Comparison of ENCODE assay signal across 25 mouse cellular contexts in genomic region chr5:5618329-5618728, GRCm38 (mm10). TPM values are rescaled to one million over a fixed set of nuclear protein-coding genes. Genes with fewer than 3 reads are reported as not detected.
DNase-seq lines count a peak whose midpoint lies in the region; ATAC-seq and TF ChIP-seq lines count a peak whose summit lies in the region.
"Had no signal": no experiment of that assay in that cellular context is flagged by ENCODE, and none has a peak within 500 bp of the region (broad histone marks: within the 10 kb centered on the region; RNA-seq: fewer than 3 reads in every experiment).

No protein-coding gene starts in this region.

- no peak overlapping the region for H3K27ac ChIP-seq in limb, embryonic 14.5 days (replicated peaks; ENCODE audit: low read depth, low read length)
- H3K27ac ChIP-seq in limb, embryonic 10.5 days: no peak overlapping the region
- H3K27ac ChIP-seq: forebrain, embryonic 12.5 days; heart, adult 2 months; hindbrain, embryonic 15.5 days had no signal

- no peak overlapping the region for H3K4me3 ChIP-seq in limb, embryonic 14.5 days (replicated peaks; ENCODE audit: low read length)
- no peak overlapping the region for H3K4me3 ChIP-seq in limb, embryonic 10.5 days
- H3K4me3 ChIP-seq in C2C12 (ENCODE audit: insufficient read depth, poor library complexity, severe bottlenecking): no peak overlapping the region
- H3K4me3 ChIP-seq in myocyte: no peak overlapping the region
- H3K4me3 ChIP-seq: forebrain, embryonic 12.5 days; heart, adult 2 months; heart, embryonic 12.5 days; hindbrain, embryonic 15.5 days had no signal

- H3K79me3 ChIP-seq in C2C12 (ENCODE audit: low read depth): no peaks in the 10 kb centered on the region

- H3K27me3 ChIP-seq in limb, embryonic 14.5 days (ENCODE audit: control insufficient read depth, insufficient read depth, low read length): no peaks in the 10 kb centered on the region
- no peaks in the 10 kb centered on the region for H3K27me3 ChIP-seq in limb, embryonic 10.5 days (ENCODE audit: low read depth, poor library complexity, severe bottlenecking)
- H3K27me3 ChIP-seq in C2C12 (ENCODE audit: control insufficient read depth, insufficient read depth, insufficient read length): no peaks in the 10 kb centered on the region
- H3K27me3 ChIP-seq in myocyte (ENCODE audit: control insufficient read depth, insufficient read depth, insufficient read length): no peaks in the 10 kb centered on the region
- H3K27me3 ChIP-seq: forebrain, embryonic 12.5 days; heart, embryonic 12.5 days; hindbrain, embryonic 15.5 days; Patski had no signal

- no peak for TF ChIP-seq POLR2A in limb, embryonic 14.5 days (IDR thresholded peaks at IDR 0.05; ENCODE audit: borderline replicate concordance, extremely low read depth, insufficient read depth, insufficient read length)
- TF ChIP-seq POLR2A in myocyte (IDR thresholded peaks at IDR 0.05; ENCODE audit: insufficient read length, low read depth): peak; percentile 56

- DNase-seq in limb, embryonic 14.5 days (ENCODE audit: low spot score): no peak
- DNase-seq in limb, embryonic 10.5 days (ENCODE audit: low spot score): no peak
- DNase-seq in MN1 (ENCODE audit: low spot score): peak; percentile 84
- DNase-seq in left cerebral cortex, adult 18-20 months (ENCODE audit: low spot score in 2 of 2): no peak
- DNase-seq in urinary bladder, adult 18-20 months (ENCODE audit: low spot score in 2 of 2): no peak
- DNase-seq: adrenal gland, adult 8-10 months; B cell, adult 2 months; cerebellum, adult 11 months; cerebellum, adult 9-10 months; cerebellum, postnatal 25 days; forebrain, postnatal 0 days; gastrocnemius, postnatal 14 days; heart, adult 2 months; kidney, adult 8-10 months had no signal

- H3K4me2 ChIP-seq in limb, embryonic 14.5 days (replicated peaks; ENCODE audit: low read depth, low read length, severe bottlenecking): no peak overlapping the region
- peak overlapping the region; percentile 56 for H3K4me2 ChIP-seq in myocyte (ENCODE audit: low read depth)
- H3K4me2 ChIP-seq: forebrain, embryonic 12.5 days; heart, embryonic 12.5 days; hindbrain, embryonic 15.5 days had no signal

- peak; percentile 26; the same call in 1 of the 2 replicates for ATAC-seq in limb, embryonic 14.5 days (ENCODE audit: low FRiP score, low read depth)
- ATAC-seq: activated CD4-positive, CD25-positive, alpha-beta regulatory T cell, adult 4 months; forebrain, postnatal 0 days; inflammation-experienced regulatory T-cells, adult 6 months; intestine, postnatal 0 days; Patski had no signal

- H3ac ChIP-seq in C2C12 (ENCODE audit: control insufficient read depth, insufficient read length, low read depth) (no peak overlapping the region), myocyte (ENCODE audit: control insufficient read depth, insufficient read length) (no peak overlapping the region)

- H3K79me2 ChIP-seq in C2C12 (ENCODE audit: control insufficient read depth, insufficient read depth) (no peaks in the 10 kb centered on the region), myocyte (ENCODE audit: control insufficient read depth, insufficient read depth) (no peaks in the 10 kb centered on the region)

- 68% methylated on average over 4 of the region's 4 CpGs for WGBS in limb, embryonic 14.5 days
- WGBS in limb, embryonic 10.5 days: 70% methylated on average over 4 of the region's 4 CpGs

- TF ChIP-seq CTCF in C2C12 (IDR thresholded peaks at IDR 0.05; ENCODE audit: control insufficient read depth, insufficient read depth, insufficient read length): no peak

- no peaks in the 10 kb centered on the region for H3K9me3 ChIP-seq in limb, embryonic 14.5 days (ENCODE audit: control insufficient read depth, low read length)
- no peaks in the 10 kb centered on the region for H3K9me3 ChIP-seq in limb, embryonic 10.5 days (replicated peaks)
- H3K9me3 ChIP-seq: forebrain, embryonic 12.5 days; heart, embryonic 12.5 days; hindbrain, embryonic 15.5 days had no signal

- H3K9ac ChIP-seq in limb, embryonic 14.5 days (ENCODE audit: low read depth, low read length, severe bottlenecking): no peak overlapping the region
- H3K9ac ChIP-seq: forebrain, embryonic 12.5 days; forebrain, postnatal 0 days; heart, embryonic 12.5 days; hindbrain, embryonic 15.5 days had no signal

- no peaks in the 10 kb centered on the region for H3K36me3 ChIP-seq in limb, embryonic 14.5 days (ENCODE audit: control insufficient read depth, insufficient read depth, low read length)
- no peaks in the 10 kb centered on the region for H3K36me3 ChIP-seq in limb, embryonic 10.5 days
- H3K36me3 ChIP-seq in C2C12 (ENCODE audit: control insufficient read depth, insufficient read depth) (peaks cover 10% of the 10 kb centered on the region), myocyte (ENCODE audit: control insufficient read depth, insufficient read depth) (no peaks in the 10 kb centered on the region)
- H3K36me3 ChIP-seq: forebrain, embryonic 12.5 days; heart, embryonic 12.5 days; hindbrain, embryonic 15.5 days had no signal

- no peaks in the 10 kb centered on the region for H3K4me1 ChIP-seq in limb, embryonic 14.5 days (ENCODE audit: control insufficient read depth, insufficient read depth, low read length)
- no peaks in the 10 kb centered on the region for H3K4me1 ChIP-seq in limb, embryonic 10.5 days
- H3K4me1 ChIP-seq: forebrain, embryonic 12.5 days; heart, embryonic 12.5 days; hindbrain, embryonic 15.5 days had no signal

TF ChIP-seq in C2C12, 6 proteins besides CTCF, POLR2A, EP300 and RAD21:
- no peak for TF ChIP-seq FOSL1 (IDR thresholded peaks at IDR 0.05; ENCODE audit: insufficient read depth, low read length, poor library complexity, severe bottlenecking)
- peak; percentile 90 for TF ChIP-seq MYOD1 (IDR thresholded peaks at IDR 0.05; ENCODE audit: control insufficient read depth, insufficient read length, low read depth)

TF ChIP-seq in myocyte, 11 proteins besides CTCF, POLR2A, EP300 and RAD21:
- no peak for TF ChIP-seq E2F4 (IDR thresholded peaks at IDR 0.05; ENCODE audit: insufficient read depth)
- peak; percentile 14 for TF ChIP-seq USF1 (IDR thresholded peaks at IDR 0.05; ENCODE audit: low read depth)
- peak; percentile 98 for TF ChIP-seq CEBPB (IDR thresholded peaks at IDR 0.05; ENCODE audit: insufficient read depth, poor library complexity, severe bottlenecking)
- peak; percentile 63 for TF ChIP-seq TCF3 (IDR thresholded peaks at IDR 0.05; ENCODE audit: insufficient read length, low read depth)
- TF ChIP-seq TCF12 (IDR thresholded peaks at IDR 0.05; ENCODE audit: insufficient read depth, poor library complexity, severe bottlenecking): peak; percentile 77
- TF ChIP-seq REST (IDR thresholded peaks at IDR 0.05; ENCODE audit: insufficient read depth, insufficient read length): no peak
- peak; percentile 91 to 99 (median 98) for TF ChIP-seq MYOD1 (IDR thresholded peaks at IDR 0.05; ENCODE audit: control insufficient read depth in 1 of 3, insufficient read length in 2 of 3, low read depth in 2 of 3)
- TF ChIP-seq MYOG (IDR thresholded peaks at IDR 0.05; ENCODE audit: control insufficient read depth in 1 of 3, insufficient read depth in 1 of 3, insufficient read length in 2 of 3, low read depth in 2 of 3): peak; percentile 11 to 65 (median 26)
- peak; percentile 64 for TF ChIP-seq POLR2AphosphoS2 (IDR thresholded peaks at IDR 0.05; ENCODE audit: insufficient read length, low read depth)
- peak; percentile 49 for TF ChIP-seq MAX (IDR thresholded peaks at IDR 0.05; ENCODE audit: low read depth)
- TF ChIP-seq SRF (IDR thresholded peaks at IDR 0.05; ENCODE audit: control insufficient read depth, insufficient read length, low read depth): no peak

RNA-seq across cellular contexts. Expression of gene Gm8773, which starts 44.7 kb away (rescaled TPM):
- 0.69 and 0.77 TPM in 2 replicates for polyA plus RNA-seq in limb, embryonic 14.5 days (2012; rRNA removed)
- polyA plus RNA-seq in limb, embryonic 14.5 days (2014; fragmentation: Nextera tagmentation; extraction: Ambion mirVana): 1.1 and 1.4 TPM in 2 replicates
- 0.11 and 0.19 TPM in 2 replicates for polyA plus RNA-seq in limb, embryonic 10.5 days (2016; fragmentation: Nextera tagmentation; extraction: Ambion mirVana)
- polyA plus RNA-seq in C2C12 (2012; fragmentation: generic; extraction: Trizol) (0.67 TPM), myocyte (2012; fragmentation: generic; extraction: Trizol) (0.44 TPM)
- not detected for total RNA-seq in left cerebral cortex, adult 18-20 months (2021)
- total RNA-seq: adrenal gland, adult 8-10 months; gastrocnemius, adult 18-20 months; gastrocnemius, postnatal 14 days; heart, adult 2 months; heart, postnatal 25 days had no signal
- polyA plus RNA-seq: activated CD4-positive, CD25-positive, alpha-beta regulatory T cell, adult 4 months had no signal

RNA-seq across cellular contexts. Expression of gene Cfap69, which starts 45.7 kb away (rescaled TPM):
- 2.4 and 3.8 TPM in 2 replicates for polyA plus RNA-seq in limb, embryonic 14.5 days (2012; rRNA removed)
- 2.6 and 3.1 TPM in 2 replicates for polyA plus RNA-seq in limb, embryonic 14.5 days (2014; fragmentation: Nextera tagmentation; extraction: Ambion mirVana)
- 1.9 and 2.4 TPM in 2 replicates for polyA plus RNA-seq in limb, embryonic 10.5 days (2016; fragmentation: Nextera tagmentation; extraction: Ambion mirVana)
- 4.3 TPM for polyA plus RNA-seq in C2C12 (2012; fragmentation: generic; extraction: Trizol)
- 2.3 TPM for polyA plus RNA-seq in myocyte (2012; fragmentation: generic; extraction: Trizol)
- total RNA-seq in left cerebral cortex, adult 18-20 months (2021): 10 to 100 TPM; 19.7 to 21.8 TPM
- polyA plus RNA-seq: activated CD4-positive, CD25-positive, alpha-beta regulatory T cell, adult 4 months; inflammation-experienced regulatory T-cells, adult 6 months had no signal

RNA-seq across cellular contexts. Expression of gene Gtpbp10, which starts 59.0 kb away (rescaled TPM):
- 17.5 and 19.2 TPM in 2 replicates for polyA plus RNA-seq in limb, embryonic 14.5 days (2012; rRNA removed)
- 24.8 and 24.9 TPM in 2 replicates for polyA plus RNA-seq in limb, embryonic 14.5 days (2014; fragmentation: Nextera tagmentation; extraction: Ambion mirVana)
- polyA plus RNA-seq in limb, embryonic 10.5 days (2016; fragmentation: Nextera tagmentation; extraction: Ambion mirVana): 39.9 and 40.5 TPM in 2 replicates
- polyA plus RNA-seq in C2C12 (2012; fragmentation: generic; extraction: Trizol): 4.6 TPM
- 4.6 TPM for polyA plus RNA-seq in myocyte (2012; fragmentation: generic; extraction: Trizol)
- total RNA-seq in left cerebral cortex, adult 18-20 months (2021): 1 to 10 TPM; 9.4 to 9.7 TPM
